Mouse (Mus musculus) midbrain, embryonic 12.5 days (tissue): ENCODE results near the gene Magee1. TPM values are rescaled to one million over a fixed set of nuclear protein-coding genes. Genes with fewer than 3 reads are reported as not detected.

ENCODE experiments used
- ATAC-seq: fragments of 200-750 bp; cut with Nextera tagmentation; 2 replicates; pipeline ENCODE4 v1.8.0; 2017; ENCODE audit warnings: low read depth, moderate TSS enrichment, moderate library complexity; ENCODE audit not compliant: low FRiP score
- H3K27ac ChIP-seq: fragments of 300-500 bp; sonication (generic); replicated peaks from 2 replicates; pipeline ENCODE4 v1.5.1; 2016; ENCODE audit warnings: mild to moderate bottlenecking
- H3K27me3 ChIP-seq: fragments of 300-500 bp; sonication (generic); 2 replicates; pipeline ENCODE4 v1.6.1; 2016; ENCODE audit warnings: mild to moderate bottlenecking
- H3K36me3 ChIP-seq: fragments of 300-500 bp; sonication (generic); 2 replicates; pipeline ENCODE4 v1.6.1; 2016
- H3K4me1 ChIP-seq: fragments of 300-500 bp; sonication (generic); 2 replicates; pipeline ENCODE4 v1.6.1; 2016
- H3K4me2 ChIP-seq: fragments of 300-500 bp; sonication (generic); replicated peaks from 2 replicates; pipeline ENCODE4 v1.6.1; 2016; ENCODE audit warnings: mild to moderate bottlenecking, moderate library complexity
- H3K4me3 ChIP-seq: fragments of 300-500 bp; sonication (generic); 2 replicates; pipeline ENCODE4 v1.5.1; 2016; ENCODE audit warnings: mild to moderate bottlenecking
- H3K9ac ChIP-seq: fragments of 300-500 bp; sonication (generic); replicated peaks from 2 replicates; pipeline ENCODE4 v1.6.1; 2016; ENCODE audit warnings: mild to moderate bottlenecking, moderate library complexity
- H3K9me3 ChIP-seq: fragments of 300-500 bp; sonication (generic); 2 replicates; pipeline ENCODE4 v1.6.1; 2016; ENCODE audit warnings: mild to moderate bottlenecking
- WGBS: fragments of 180-500 bp; shearing (Covaris S2); methylation state at CpG from one replicate; pipeline ENCODE4 v1.1.7; 2016; 5-methylcytosine and 5-hydroxymethylcytosine counted together
- polyA plus RNA-seq: library from polyadenylated mRNA; unstranded; fragments of >200 nt; fragmentation: Nextera tagmentation; extraction: Ambion mirVana; gene quantifications from 2 replicates; pipeline ENCODE4 v1.2.1, GENCODE M21; 2016

Gene Magee1
- polyA plus RNA-seq, 1 experiment from 2014 or later = 85.1 TPM

DNA sequence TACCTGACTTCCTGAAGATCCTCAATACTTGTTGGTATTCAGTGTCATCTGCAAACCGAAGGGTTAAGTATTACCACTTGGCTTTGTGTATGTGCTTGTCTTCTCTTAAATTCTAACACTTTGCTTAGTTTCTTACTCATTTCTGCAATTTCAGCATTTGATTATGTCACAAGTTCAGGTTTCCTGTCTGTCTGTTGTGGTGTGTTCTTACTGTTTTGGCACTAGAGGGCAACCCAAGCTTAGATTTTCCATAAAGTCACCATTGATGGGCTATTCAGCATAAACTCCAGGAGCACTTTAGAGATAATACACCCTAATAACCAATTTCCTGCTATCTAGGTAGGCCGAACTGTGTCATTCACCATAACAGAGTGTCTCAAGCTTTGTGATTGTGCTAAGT lies 47.0 kb downstream of the Magee1 start:
- Histone ChIP-seq H3K27me3 (peaks cover 34% of the 10 kb centered on the region), H3K9ac (no peak overlapping the region), H3K4me1 (no peaks in the 10 kb centered on the region), H3K9me3 (no peaks in the 10 kb centered on the region), H3K36me3 (no peaks in the 10 kb centered on the region), H3K27ac (no peak overlapping the region), H3K4me2 (no peak overlapping the region), H3K4me3 (no peak overlapping the region)
- ATAC-seq = no peak
- 83% methylated on average over 2 of the region's 2 CpGs for WGBS

Other genes starting within 250 kb of the Magee1 start
- gene Pbdc1, start 40.6 kb upstream of the Magee1 start, polyA plus RNA-seq = 54.5 and 55.2 TPM in 2 replicates